Mouse (Mus musculus) mesoderm, embryonic 11.5 days (tissue): ENCODE data around the gene Aff2.
A peak's percentile ranks its signal among the peaks of the same experiment; 100 is the strongest.

Experiments
- DNase-seq: peaks from one replicate; pipeline ENCODE4 v3.0.0-alpha.2; 2012; ENCODE audit warnings: low read depth, low spot score

The Aff2 gene

DNA sequence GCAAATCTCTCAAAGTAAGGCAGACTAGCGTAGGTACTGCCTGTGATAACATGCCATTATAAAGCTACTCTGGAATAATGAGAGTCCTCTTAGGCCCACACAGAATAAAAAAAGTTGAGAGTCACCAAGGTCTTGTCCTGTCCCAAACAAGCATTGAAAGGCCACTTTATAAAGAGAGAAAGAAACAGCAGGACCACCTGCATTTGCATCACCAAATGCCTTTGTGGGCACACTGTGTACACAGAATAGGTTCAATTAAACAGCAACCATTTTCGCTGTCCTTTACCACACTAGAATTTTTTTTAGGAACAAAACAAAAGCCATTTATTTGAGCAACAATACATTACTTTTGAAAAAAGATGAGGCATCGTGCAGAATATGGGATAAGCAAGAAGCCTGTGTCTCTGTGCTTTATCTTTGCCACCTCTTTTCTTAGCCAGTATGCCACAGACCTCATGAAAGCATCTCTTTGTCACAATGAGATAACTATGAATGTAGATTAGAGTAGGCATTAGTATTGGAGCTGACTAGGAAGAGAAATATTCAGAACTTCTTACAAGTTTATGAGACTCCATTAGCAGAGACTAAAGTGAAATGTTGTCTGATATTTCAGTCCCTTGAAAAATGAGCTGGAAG, 385.0 kb downstream of the Aff2 start:
- DNase-seq = no peak

DNA sequence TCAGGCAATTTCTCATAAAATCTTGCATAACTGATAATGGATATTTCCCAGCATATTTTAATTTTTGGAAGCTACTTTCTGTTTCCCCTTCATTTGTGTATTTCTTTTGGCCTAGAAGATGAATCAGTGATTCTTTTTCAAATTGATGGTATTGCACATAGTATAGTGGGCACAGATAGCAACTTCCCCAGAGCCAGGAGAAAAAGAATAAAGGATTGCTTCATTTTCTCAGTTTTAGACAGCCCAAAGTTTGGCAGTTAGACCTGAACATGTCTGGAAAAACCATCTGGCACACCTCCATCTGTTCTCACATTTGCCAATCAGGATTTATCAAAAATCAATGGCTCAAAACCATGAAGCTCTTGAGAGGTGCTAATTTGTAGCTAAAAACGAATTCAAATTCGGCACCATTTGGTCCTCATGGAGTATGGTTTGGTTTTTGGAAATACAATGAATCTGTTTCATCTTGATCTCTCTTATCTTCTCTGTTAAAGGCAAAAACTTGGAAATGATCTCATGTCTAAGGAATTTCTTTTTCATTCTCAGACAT, 441.9 kb downstream of the Aff2 start:
- no peak for DNase-seq

DNA sequence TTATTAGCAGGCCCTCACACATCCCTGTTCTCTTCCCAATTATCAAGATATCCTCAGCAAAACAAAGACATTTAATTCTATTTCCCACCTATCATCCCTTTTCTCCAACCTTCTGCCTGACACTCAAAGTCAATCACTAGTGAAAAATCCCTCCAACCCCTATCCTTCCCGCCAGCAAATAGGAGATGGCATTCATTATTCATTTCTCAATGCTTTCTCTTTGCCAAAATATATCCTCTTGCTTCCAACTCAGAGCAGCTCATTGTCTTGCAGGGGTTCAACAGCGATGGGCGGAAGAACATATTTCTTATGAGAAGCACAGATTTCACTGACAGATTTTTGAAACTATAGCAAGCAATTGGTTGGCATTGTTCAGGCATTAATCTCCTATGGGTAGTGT, 442.4 kb downstream of the Aff2 start:
- no peak for DNase-seq

DNA sequence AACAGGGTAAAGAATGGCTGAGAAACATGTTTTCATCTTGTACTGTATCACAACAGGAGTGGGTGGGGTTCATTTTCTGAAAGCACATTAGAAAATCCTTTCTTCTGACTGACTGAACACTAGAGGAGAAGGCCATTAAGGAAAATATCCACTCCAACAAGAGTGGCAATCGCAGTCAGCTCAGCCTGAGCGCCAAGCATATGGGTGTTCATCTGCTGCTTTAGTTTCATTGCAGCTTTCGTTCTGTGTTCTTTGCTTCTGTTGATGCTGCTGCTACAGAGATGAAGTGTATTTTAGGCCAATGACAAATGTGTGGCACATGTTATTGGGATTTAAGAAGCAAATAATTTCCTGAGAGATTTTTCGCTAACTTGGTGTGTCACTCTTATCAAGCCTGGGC, 451.7 kb downstream of the Aff2 start:
- no peak for DNase-seq

DNA sequence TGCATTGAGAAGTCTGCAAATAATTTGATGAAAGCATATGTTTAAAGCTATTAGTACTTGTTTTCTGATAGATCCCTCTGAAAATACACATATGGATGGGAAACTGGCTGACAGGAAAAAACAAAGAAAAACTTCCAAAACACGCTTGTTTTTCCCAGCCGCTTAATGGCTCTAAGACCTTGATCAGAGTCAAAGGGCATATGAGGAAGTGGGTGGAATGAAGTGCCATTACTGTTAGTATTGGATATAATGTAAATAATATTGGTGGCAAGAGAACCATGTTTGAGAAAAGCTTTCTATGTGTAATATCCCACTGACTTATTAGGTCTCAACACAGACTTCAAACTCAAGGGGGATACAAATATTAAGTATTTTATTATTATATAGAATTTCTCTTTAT, 455.0 kb downstream of the Aff2 start:
- no peak for DNase-seq

DNA sequence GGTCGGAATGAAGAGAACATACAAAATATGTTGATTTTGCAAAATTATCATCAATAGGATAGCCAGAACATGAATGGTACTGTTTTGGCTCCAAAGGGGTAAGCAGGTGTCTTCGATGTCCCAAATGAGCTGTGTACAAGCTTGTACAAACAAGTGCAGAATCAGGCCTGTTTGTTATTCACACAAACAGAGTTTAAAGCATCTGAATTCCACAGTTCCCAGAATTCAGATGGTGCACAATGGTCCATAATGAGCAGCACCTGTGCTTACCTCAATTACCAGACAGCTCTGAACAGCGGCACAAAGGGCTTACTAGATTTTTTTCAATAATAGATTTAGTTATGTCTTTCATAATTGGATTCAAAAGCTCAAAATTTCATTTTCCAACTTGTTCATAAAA, 457.6 kb downstream of the Aff2 start:
- DNase-seq = no peak

DNA sequence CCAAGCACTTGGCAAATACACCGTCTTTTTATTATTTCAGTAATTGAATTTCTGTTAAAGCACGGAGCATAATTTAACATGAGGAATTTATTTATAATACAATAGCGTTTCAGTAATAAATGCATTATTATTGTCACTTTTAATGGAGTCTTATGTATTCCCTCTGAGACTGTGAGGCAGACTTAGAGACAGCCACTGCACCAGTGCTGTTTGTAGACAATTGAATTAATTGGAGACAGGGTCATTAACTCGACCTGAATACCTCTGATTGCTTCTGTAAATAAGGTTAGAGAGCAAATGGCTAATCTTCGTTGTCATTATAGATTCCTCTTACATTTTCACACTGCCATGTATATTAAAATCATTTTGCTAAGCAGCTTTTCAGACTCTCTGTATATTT, 458.1 kb downstream of the Aff2 start:
- DNase-seq = no peak

DNA sequence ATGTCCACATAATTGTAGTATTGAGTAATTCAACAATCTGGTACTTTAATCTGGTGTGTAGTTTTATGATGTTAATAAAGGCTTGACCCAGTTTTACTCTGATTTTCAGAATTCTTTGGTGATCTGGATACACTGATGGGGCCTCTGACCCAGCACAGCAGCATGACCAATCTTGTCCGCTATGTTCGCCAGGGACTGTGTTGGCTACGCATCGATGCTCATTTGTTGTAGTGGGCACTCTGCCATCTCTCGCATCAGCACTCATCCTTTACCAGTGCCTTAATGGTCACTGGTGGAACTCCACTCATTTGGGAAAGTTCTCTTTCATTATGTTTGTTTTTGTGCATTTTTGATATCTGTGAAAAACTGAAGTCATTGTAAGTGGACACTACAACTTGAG, 507.5 kb downstream of the Aff2 start:
- DNase-seq = no peak

DNA sequence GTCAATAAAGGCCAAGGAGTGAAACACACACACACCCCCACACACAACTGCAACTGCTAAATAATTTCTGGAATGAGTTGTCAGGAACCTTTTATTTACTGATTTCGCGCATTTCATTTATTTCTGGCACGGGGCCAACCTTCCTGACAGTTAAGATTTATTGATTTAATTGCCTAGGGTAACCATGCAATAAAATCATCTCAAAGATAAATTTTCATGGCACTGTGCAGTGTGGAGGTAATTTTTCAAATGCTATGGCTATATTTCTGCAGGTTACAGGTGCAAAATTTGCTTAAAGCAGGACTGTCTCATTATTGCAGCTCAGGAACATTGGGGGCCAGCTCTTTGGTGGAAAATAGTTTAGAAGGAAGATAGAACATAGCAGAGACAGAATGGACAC, 531.6 kb downstream of the Aff2 start:
- peak; percentile 46 for DNase-seq
